Mouse (Mus musculus): ENCODE measurements around the gene Agxt. TPM values are rescaled to one million over a fixed set of nuclear protein-coding genes. Genes with fewer than 3 reads are reported as not detected.

The Agxt gene
- not detected in 2 replicates for polyA plus RNA-seq (2015; fragmentation: Nextera tagmentation; extraction: Ambion mirVana)

DNA sequence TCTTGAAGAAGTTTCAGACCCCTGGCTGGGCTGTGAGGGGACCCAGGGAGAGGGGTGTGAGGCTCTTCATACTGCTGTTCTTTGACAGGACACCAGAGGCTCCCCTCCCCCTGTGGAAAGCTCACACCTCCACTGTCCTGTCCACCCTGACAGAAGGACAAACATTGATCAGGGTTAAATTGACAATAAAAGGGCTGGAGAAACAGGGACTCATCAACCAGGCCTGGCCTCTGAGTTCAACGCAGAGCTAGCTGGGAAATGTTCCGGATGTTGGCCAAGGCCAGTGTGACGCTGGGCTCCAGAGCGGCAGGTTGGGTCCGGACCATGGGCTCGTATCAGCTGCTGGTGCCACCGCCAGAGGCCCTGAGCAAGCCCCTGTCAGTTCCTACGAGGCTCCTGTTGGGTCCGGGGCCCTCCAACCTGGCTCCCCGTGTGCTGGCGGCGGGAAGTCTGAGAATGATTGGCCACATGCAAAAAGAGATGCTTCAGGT, at the start of gene Agxt:
TSS of gene Agxt (plus strand) at position 205 of the 491 bp plus-strand sequence.
- H3K27ac ChIP-seq, result no peak within 1 kb of the TSS
- WGBS, result 81% methylated on average over 12 of the region's 12 CpGs
- H3K27me3 ChIP-seq, result no peaks in the 10 kb centered on the region
- H3K9ac ChIP-seq, result no peak within 1 kb of the TSS
- no peak within 1 kb of the TSS for H3K4me2 ChIP-seq (replicated peaks)
- H3K4me3 ChIP-seq, result no peak within 1 kb of the TSS
- H3K9me3 ChIP-seq, result no peaks in the 10 kb centered on the region
- 0 out of 2 replicates have a peak, but pooled peaks cover 5% of the 10 kb centered on the region for H3K4me1 ChIP-seq
- H3K36me3 ChIP-seq, result no peaks in the 10 kb centered on the region
- no peak for ATAC-seq (ENCODE audit: low FRiP score, low read depth)

DNA sequence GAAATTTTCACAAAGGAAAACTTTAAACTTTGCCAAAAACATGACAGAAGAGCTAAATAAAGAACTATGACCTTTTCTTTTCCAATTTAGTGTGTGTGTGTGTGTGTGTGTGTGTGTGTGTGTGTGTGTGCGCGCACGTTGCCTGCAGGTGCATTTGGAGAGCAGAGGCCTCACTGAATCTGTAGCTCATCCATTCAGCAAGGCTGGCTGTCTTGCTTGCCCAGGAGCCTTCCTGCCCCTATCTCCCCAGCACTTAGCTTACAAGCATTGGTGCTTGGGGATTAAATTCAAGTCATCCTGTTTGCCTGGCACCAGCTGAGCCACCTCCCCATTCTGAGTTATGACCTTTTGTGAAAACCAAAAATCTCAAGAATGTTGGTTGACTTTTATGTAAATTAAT, 42.5 kb upstream of the Agxt start:
- no peaks in the 10 kb centered on the region for H3K36me3 ChIP-seq
- no peak overlapping the region for H3K27ac ChIP-seq
- no peak overlapping the region for H3K9ac ChIP-seq
- WGBS, result 96% methylated on average over 3 of the region's 3 CpGs
- no peaks in the 10 kb centered on the region for H3K4me1 ChIP-seq
- no peaks in the 10 kb centered on the region for H3K9me3 ChIP-seq
- no peak overlapping the region for H3K4me3 ChIP-seq
- H3K27me3 ChIP-seq, result no peaks in the 10 kb centered on the region; the same call in 1 of the 2 replicates
- H3K4me2 ChIP-seq (replicated peaks), result no peak overlapping the region
- no peak for ATAC-seq (ENCODE audit: low FRiP score, low read depth)

DNA sequence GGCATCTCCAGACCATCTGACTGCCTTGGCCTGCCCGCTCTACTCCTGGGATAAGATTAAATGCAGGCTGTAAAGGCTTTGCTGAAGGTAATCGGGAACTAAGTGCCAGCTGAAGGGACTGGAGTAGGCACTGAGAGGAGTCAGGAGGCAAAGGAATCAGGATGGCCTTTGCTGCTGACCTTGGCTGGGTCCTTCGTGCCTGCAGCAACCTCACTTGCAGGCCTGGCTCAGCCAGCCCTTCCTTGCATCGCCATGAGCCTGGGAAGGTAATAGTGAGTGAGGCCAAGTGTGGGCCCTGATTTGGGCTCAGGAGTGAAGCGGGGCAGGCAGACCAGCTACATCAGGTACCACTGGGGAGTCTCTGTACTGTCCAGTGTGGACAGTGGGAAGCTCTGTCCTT, 36.1 kb upstream of the Agxt start:
- H3K27me3 ChIP-seq, result peaks cover 63% of the 10 kb centered on the region
- 0 out of 2 replicates have a peak overlapping the region, but pooled peaks have one; percentile 25 for H3K9ac ChIP-seq
- no peak overlapping the region for H3K4me3 ChIP-seq
- H3K4me1 ChIP-seq, result peaks cover 18% of the 10 kb centered on the region
- no peaks in the 10 kb centered on the region for H3K36me3 ChIP-seq
- 87% methylated on average over 5 of the region's 5 CpGs for WGBS
- no peaks in the 10 kb centered on the region for H3K9me3 ChIP-seq
- ATAC-seq (ENCODE audit: low FRiP score, low read depth), result no peak
- no peak overlapping the region for H3K4me2 ChIP-seq (replicated peaks)
- no peak overlapping the region for H3K27ac ChIP-seq

DNA sequence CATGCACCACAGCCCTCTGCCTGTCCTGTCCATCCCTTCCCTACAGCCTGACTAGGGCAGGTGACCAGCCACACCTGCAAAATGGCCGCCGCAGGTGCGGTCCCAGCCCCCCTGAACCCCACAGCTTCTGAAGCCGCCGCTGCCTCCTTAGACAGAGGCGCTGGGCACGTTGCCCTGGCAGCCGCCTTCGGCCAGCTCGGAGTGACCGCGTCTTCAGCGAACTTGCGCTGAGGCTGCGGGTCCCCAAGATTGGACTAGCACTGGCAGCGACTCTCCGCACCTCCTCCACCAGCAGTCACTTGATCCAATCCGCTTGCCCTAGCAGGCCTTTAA, 34.8 kb upstream of the Agxt start:
- Histone ChIP-seq H3K9me3 (no peaks in the 10 kb centered on the region), H3K27me3 (peaks cover 67% of the 10 kb centered on the region), H3K27ac (no peak overlapping the region), H3K4me1 (peaks cover 18% of the 10 kb centered on the region), H3K4me3 (peak overlapping the region; percentile 58), H3K36me3 (no peaks in the 10 kb centered on the region), H3K4me2 (replicated peaks) (peak overlapping the region; percentile 99), H3K9ac (peak overlapping the region; percentile 65)
- 4% methylated on average over 18 of the region's 18 CpGs for WGBS
- ATAC-seq (ENCODE audit: low FRiP score, low read depth), result no peak

DNA sequence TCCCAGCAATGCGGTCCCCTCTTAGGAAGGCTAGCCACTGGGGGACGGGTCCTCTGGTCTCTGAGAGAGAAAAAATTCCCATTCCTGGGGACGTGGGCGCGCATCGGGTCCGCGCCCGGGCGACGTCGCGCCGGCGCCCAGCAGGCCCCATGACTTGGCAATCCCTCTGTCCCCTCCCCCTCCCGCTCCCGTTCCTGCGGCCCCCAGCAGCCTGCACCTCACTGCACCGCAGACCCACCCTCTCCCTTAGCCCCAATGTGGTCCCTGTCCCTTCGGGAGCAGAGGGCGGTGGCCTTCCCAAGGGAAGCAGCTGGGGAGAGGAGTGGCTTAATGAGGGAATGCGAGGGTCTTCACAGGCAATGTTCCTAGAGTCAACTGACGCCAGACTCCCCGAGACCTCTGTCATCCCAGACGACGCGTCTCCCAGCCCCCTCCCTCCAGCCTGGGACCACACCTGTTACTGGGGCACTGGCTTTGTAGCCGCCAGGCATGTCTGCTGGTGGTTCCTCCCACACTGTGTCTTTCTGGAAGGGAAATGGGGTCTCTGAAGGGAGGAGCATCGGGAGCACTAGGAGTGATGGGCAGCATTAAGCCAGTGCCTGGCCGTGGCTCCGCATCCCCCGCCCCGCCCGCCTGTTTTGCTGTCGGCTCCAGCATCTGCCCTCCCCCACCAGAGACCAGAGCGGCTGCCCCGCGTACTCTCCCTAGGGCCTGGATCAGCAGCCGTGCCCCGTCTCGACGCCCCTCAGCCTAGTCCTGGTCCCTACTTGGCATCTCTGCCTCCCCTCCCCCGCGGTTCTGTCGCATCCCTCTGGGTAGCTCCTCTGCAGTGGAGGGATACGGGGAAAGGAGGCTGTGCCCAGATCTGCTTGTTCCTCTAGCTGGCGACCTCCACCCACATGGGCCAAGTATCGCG, 34.2 kb upstream of the Agxt start:
- ATAC-seq (ENCODE audit: low FRiP score, low read depth), result peak; percentile 54; the same call in 1 of the 2 replicates
- Histone ChIP-seq H3K36me3 (no peaks in the 10 kb centered on the region), H3K9me3 (no peaks in the 10 kb centered on the region), H3K9ac (peak overlapping the region; percentile 65), H3K27ac (no peak overlapping the region), H3K27me3 (peaks cover 67% of the 10 kb centered on the region), H3K4me3 (peak overlapping the region; percentile 58), H3K4me2 (replicated peaks) (peak overlapping the region; percentile 99), H3K4me1 (peaks cover 18% of the 10 kb centered on the region)
- 1% methylated on average over 48 of the region's 49 CpGs for WGBS

DNA sequence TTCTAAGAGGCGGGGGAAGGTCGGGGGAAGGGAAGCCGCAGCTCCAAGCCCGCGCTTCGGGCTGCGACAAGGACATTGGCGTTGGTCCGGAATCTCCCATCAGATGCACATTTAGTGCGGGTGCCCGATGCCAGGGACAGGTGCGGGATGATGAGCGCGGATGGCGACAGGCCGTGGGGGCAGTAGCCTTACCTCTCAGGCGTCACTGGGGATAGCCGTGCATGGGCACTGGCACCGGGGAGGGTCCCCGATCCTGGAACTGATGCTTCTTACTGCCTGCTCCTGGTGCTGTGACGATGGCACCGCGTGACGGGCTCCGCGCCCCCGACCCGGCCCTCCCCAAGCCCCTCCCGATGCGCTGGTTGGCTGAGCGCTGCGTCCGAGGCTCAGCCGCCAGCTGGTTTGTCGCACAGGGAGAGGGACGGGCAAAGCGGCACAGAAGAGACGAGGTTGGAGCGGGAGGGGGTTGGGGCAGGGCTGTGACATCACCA, 33.4 kb upstream of the Agxt start, which contains the start of gene Kif1a:
TSS of gene Kif1a (minus strand) at position 381 of the 491 bp plus-strand sequence.
- 1% methylated on average over 39 of the region's 39 CpGs for WGBS
- Histone ChIP-seq H3K27me3 (peaks cover 67% of the 10 kb centered on the region), H3K36me3 (no peaks in the 10 kb centered on the region), H3K4me1 (peaks cover 18% of the 10 kb centered on the region), H3K27ac (no peak within 1 kb of the TSS), H3K9ac (peak within 1 kb of the TSS; percentile 65), H3K4me2 (replicated peaks) (peak within 1 kb of the TSS; percentile 99), H3K9me3 (no peaks in the 10 kb centered on the region), H3K4me3 (peak within 1 kb of the TSS; percentile 58)
- peak; percentile 78 for ATAC-seq (ENCODE audit: low FRiP score, low read depth)

DNA sequence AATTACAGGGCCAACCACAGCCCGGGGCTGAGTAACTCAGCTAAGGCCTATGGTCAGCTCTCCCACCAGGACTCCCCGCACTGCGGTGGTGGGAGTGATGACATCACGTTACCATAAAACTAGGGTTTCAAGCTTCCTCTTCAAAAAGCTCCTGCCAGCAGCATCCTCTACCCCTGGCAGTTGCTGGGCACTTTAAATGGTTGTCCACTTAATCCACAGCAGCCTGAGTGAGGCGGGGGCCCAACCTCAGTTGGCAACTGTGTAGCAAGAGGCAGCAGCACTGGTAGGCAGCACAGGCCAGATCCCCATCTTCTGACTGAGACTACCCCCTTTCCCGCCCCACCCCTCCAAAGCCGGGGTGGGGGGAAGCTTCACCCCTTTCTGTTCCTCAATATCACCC, 32.3 kb upstream of the Agxt start:
- Histone ChIP-seq H3K9ac (no peak overlapping the region; the same call in 1 of the 2 replicates), H3K36me3 (no peaks in the 10 kb centered on the region), H3K9me3 (no peaks in the 10 kb centered on the region), H3K4me1 (peaks cover 18% of the 10 kb centered on the region), H3K27ac (no peak overlapping the region), H3K4me3 (no peak overlapping the region), H3K4me2 (replicated peaks) (no peak overlapping the region), H3K27me3 (peaks cover 66% of the 10 kb centered on the region)
- WGBS, result 53% methylated on average over 7 of the region's 7 CpGs
- no peak for ATAC-seq (ENCODE audit: low FRiP score, low read depth)

DNA sequence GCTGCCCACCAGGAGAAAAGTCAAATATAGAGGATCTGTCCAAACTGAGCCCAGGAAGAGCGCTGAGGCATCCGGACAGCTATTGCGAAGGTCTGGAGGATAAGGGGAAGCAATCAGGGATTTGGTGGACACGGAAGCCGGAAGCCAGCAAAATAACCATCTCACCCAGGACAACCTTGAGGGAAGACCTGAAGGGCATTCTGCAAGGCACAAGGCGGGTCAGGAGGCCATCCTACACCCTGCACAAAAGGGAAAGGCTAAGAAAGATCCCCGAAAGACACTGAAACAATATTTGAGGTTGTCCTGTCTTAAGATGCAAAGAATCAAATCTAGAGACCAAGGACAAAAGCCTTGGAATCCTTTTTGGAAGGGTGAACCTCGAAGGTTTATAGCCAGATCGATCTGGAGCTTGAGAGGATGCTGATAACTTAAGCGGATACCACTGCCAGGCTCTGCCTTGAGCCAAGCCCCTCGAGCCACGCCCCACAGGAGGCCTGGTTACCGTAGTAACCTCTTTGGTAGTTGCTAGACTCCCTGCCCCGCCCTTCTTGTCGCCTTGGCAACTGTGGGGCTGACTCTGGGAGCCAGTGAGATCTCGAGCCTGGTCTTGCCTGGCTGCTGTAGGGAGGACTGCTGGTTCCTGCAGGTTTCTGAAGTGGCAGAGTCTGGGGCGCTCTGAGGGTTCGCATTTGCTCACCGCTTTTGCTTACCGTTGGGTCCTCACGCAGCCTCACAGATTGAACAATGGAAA, 20.2 kb upstream of the Agxt start:
- Histone ChIP-seq H3K4me1 (peaks cover 10% of the 10 kb centered on the region), H3K4me2 (replicated peaks) (peak overlapping the region; percentile 66), H3K27ac (no peak overlapping the region), H3K4me3 (peak overlapping the region; percentile 38), H3K9ac (peak overlapping the region; percentile 59), H3K27me3 (0 out of 2 replicates have a peak, but pooled peaks cover 4% of the 10 kb centered on the region), H3K9me3 (no peaks in the 10 kb centered on the region), H3K36me3 (no peaks in the 10 kb centered on the region)
- ATAC-seq (ENCODE audit: low FRiP score, low read depth), result peak; percentile 100
- WGBS, result 28% methylated on average over 21 of the region's 21 CpGs

DNA sequence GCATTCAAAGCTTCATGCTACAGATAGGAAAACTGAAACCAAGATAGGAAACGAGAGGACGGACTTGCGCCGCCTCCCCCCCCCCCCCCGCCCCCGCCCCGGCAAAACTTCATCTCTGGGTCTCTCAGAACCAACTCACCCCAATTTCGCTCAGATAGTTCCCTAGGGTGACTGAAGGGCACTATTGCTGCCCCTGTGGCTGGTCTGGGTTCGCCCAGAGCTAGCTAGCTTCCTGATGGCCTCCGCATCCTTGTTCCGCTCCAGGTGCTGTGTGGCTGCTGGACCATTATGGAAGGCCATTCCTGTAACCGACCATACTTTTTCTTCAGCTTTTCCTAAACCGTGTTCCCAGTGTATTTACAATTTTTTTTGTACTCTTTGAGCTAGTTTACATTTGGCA, 19.6 kb upstream of the Agxt start:
- peak overlapping the region; percentile 66 for H3K4me2 ChIP-seq (replicated peaks)
- peak; percentile 74 for ATAC-seq (ENCODE audit: low FRiP score, low read depth)
- 16% methylated on average over 12 of the region's 13 CpGs for WGBS

DNA sequence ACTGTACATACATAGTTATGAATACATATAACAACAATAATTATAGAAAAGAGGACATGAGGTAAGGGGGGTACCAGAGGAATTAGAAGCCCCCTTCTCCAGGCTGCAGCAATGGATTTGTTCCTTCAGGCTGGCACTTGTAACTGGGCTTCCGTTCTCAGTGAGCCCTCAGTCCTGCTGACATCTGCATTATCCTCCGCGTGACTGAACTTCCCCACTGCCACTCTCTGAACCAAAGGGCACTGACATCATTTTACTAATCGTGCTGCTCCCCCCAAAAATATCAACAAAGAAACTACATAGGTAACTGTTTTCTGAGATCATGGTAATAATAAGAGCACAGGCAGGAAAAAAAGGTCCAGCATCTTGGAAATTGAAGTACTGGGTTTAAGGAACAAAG, 16.2 kb upstream of the Agxt start:
- no peaks in the 10 kb centered on the region for H3K9me3 ChIP-seq
- peaks cover 14% of the 10 kb centered on the region for H3K4me1 ChIP-seq
- ATAC-seq (ENCODE audit: low FRiP score, low read depth), result no peak
- no peak overlapping the region for H3K9ac ChIP-seq
- no peak overlapping the region for H3K27ac ChIP-seq
- 41% methylated on average over 4 of the region's 4 CpGs for WGBS
- H3K4me2 ChIP-seq (replicated peaks), result no peak overlapping the region
- peaks cover 4% of the 10 kb centered on the region; the same call in 1 of the 2 replicates for H3K27me3 ChIP-seq
- H3K36me3 ChIP-seq, result no peaks in the 10 kb centered on the region
- no peak overlapping the region for H3K4me3 ChIP-seq

More for the DNA sequence above, 19.6 kb upstream of the Agxt start:
- H3K36me3 ChIP-seq, result no peaks in the 10 kb centered on the region
- peak overlapping the region; percentile 38 for H3K4me3 ChIP-seq
- H3K9me3 ChIP-seq, result no peaks in the 10 kb centered on the region
- H3K4me1 ChIP-seq, result peaks cover 10% of the 10 kb centered on the region
- H3K9ac ChIP-seq, result peak overlapping the region; percentile 59
- no peak overlapping the region for H3K27ac ChIP-seq
- 0 out of 2 replicates have a peak, but pooled peaks cover 4% of the 10 kb centered on the region for H3K27me3 ChIP-seq

DNA sequence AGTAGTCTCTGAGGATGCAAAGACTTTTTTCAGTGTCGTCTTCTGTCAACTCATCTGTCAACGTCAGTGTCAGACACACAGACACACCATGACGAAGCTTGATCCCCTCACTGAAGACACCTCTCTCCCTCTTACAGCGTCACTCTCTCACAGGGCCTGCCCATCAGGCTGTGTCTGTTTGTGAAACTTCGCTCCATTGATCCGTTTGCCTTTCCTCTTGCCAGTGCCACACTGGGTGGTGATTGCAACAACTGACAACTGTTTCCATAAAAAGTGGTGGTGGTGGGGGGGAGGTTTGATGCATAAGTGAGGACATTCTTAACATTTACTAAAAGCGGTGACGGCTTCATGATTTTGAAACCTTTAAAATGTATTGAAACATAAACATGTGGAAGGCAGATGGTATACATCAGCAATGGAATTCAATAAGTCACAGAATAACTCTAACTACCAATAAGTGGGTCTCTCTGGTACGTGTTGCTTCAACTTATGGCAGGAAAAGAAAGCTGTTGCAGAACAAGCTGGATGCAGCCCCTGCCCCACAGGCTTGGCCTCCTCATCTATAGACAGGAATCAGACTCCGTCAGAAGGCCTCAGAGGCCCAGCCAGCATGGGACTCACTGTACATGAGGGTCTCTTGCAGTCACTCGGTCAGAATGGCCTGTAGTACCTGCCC, 11.7 kb upstream of the Agxt start:
- H3K27me3 ChIP-seq, result no peaks in the 10 kb centered on the region; the same call in 1 of the 2 replicates
- peak overlapping the region; percentile 63 for H3K27ac ChIP-seq
- H3K4me1 ChIP-seq, result peaks cover 9% of the 10 kb centered on the region
- ATAC-seq (ENCODE audit: low FRiP score, low read depth), result peak; percentile 56; the same call in 1 of the 2 replicates
- no peak overlapping the region for H3K4me2 ChIP-seq (replicated peaks)
- no peak overlapping the region for H3K9ac ChIP-seq
- 63% methylated on average over 11 of the region's 11 CpGs for WGBS
- H3K36me3 ChIP-seq, result no peaks in the 10 kb centered on the region
- no peak overlapping the region for H3K4me3 ChIP-seq
- no peaks in the 10 kb centered on the region for H3K9me3 ChIP-seq

Measured in limb, embryonic 13.5 days (tissue).